Mouse (Mus musculus): Measurements from ENCODE around the gene Cdk19.
A peak's percentile ranks its signal among the peaks of the same experiment; 100 is the strongest.
"Not testable (repeated sequence)": the region's sequence is repeated elsewhere in the genome, so short reads cannot be mapped to it uniquely, and the experiment has no call there.

The Cdk19 gene

DNA sequence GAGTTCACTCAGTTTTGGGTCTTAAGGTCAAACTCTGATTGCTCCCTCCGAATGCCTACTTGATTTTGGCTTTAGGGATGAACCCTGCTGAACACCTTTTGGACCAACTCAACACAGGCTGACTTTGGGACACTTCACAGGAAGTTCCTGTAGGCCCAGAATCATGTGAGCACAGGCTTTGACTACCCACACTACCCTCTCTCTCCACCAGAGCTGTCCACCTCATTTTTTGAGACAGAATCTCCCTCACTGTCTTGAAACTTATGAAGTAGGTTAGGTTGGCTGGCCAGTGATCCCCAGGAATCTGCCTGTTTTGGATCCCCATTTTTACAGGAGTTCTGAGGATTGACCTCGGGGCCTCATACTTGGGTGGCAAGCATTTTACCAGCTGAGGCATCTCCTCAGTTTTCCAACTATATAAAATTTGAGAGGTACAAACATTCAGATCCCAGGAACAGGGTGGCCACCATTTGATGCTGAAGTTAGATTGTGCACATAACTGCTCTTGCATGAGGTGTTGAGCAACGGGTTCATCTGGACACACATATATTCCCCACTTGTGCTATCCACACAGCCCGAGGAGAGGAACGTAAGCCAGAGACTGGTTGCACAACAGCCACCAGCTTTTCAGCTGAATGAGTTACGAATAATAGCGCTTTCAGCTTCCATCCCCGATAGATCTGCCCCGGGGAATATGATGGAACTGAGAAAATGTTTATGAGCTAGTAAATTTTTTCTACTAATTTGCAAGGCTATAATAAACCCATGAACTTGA is 184.9 kb downstream of the Cdk19 start:
- DNase-seq (ENCODE audit: low read depth, low spot score), result no peak

DNA sequence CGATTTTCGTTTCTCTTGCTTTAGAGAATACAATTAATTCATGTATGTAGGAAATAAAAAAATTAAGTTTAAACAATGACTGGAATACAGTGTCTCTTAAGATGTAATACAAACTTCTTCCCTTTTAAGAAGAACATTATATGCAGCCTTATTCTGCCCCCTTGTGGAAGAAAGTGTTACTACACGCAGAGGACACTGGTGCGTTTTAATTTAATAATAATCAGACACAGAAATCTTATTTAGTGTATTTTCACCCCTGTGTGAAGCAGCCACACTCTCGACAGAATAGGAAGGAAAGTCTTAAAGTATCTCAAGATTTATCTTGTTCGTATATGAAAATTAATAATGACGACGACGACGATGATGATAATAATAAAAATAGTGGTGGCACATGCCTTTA is 185.6 kb downstream of the Cdk19 start:
- peak; percentile 72 for DNase-seq (ENCODE audit: low read depth, low spot score)

DNA sequence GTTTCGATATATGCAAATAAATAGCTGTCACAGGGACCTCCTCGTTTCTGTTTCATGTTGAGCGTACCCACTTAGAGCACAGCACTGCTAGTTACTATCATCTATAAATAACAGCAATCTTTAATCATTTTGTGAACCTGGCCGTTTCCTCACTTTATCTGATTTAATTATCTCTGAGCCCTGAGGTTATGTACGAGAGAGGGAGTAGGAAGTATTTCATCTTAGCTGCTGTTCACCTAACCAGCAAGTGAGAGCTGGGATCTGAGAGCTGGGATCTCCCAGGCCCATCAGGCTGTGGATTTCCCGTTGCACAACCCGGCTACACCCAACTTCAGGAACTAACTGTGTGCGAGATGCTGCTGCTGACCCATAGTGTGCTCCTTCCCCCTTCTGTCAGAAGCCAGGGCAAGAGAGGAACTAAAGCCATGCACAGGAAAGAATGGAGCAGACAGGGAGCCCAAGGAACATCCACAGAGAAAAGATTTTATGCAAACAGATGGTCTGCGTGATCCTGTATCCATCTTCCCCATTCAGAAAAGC is 186.3 kb downstream of the Cdk19 start:
- no peak for DNase-seq (ENCODE audit: low read depth, low spot score)

DNA sequence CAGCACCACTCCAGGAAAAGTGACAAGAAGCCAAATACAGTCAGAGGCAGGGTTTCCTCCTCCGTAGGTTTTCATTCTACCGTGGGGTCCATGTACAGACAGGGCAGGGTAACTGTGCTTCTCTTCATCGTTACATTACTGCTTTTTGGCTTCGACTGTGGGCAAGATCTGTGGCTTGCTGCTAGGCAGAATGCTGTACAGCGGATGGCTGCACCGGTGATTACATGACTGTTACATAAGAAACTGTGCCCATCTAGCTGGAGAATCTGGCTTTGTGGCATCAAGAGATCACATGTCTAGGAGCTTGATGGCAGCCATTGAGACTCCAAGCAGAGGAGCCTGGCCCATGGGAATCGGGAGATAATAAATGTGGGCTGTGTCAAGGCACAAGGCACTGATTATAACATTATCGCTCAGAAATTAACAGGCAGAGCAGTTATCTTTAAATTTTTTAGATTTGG is 187.0 kb downstream of the Cdk19 start:
- DNase-seq (ENCODE audit: low read depth, low spot score), result no peak

DNA sequence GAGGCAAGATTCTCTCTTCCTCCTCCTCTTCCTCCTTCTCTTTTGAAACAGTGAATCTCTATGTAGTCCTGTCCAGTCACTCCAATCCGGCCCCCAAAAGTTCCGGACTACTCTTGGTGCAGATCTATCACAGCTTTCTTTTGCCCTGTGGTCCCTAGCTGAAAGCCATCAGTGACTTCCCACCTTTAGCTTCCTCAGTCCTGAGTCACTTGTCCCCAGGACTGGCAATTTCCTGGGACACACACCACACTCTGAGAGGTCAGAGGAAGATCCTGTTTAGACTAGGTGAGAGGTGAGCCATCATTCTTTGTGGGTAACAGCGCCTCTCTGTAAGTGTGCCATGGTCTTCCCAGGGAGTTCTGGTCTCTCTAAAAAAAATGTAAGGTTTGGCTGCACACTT is 187.6 kb downstream of the Cdk19 start:
- no peak for DNase-seq (ENCODE audit: low read depth, low spot score)

DNA sequence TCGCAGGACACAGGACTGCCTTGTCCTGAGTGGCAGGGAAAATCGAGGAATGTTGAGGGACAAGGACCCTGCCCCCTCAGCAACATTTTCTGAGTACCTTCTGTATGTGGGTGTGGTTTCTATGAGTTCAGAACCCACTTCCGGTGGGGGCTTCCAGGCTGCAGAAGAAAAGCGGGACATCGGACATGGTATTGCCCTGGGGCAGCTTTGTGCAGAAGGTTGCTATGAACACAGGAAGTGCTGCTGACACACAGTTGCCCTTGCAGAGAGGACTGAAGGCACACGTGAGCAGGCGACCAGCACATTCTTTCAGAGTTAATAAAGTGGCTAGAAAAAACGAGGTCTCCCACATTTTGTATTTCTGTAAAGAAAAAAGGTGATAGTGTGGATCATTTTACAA is 188.2 kb downstream of the Cdk19 start:
- DNase-seq (ENCODE audit: low read depth, low spot score), result no peak

DNA sequence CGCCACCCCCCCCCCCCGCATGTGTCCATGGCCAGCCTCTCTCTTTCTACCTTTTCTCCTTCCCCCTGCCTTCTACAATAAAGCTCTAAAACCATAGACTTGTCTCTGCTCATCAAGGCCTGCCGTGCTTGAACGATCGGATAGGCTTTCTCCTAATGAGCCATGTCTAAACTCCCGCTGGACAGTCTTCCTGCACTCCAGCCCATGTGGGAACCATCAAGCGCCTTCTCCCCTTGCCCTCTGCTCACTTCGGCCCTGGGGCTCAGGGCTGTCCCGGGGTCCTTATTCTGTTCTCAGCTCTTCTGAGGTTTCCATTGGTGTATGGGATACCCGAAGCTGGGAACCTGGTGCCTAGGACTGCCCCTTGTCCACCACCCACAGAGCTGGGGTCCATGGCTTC is 189.3 kb downstream of the Cdk19 start:
- no peak for DNase-seq (ENCODE audit: low read depth, low spot score)

DNA sequence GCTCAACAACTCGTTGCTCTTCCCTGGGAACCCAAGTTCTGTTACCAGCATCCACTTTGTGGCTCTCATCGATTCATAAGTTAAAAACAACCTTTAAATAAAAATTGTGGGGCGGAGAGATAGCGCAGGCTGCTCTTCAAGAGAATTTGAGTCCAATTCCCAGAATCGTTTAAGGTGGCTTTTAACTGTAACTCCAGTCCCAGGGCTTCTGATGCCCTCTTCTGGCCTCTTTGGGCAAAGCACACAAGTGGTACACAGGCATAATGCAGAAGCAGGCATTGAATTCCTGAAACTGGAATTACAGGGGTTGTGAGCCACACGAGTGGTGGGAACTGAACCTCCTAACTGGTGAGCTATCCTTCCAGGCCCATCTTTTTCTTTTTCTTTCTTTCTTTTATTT is 190.3 kb downstream of the Cdk19 start:
- DNase-seq (ENCODE audit: low read depth, low spot score), result peak; percentile 57

DNA sequence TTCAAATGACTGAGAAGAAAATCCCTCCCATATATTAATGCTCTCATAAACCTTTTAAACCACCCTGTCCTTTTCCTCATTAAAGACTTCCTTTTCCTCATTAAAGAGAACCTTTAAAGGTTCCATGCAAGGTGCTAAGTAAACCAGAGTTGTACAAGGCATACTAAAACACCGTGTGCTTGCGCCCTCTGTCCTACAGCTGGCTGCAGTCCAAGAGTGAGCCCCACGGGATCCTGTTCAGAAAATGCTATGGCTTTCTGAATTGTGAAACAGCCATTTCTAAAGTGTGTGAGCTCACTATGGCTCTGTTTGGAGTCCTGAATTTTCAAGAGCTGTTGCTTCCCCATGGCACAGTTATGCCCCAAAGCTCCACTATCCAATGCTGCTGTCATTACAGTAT is 191.3 kb downstream of the Cdk19 start:
- DNase-seq (ENCODE audit: low read depth, low spot score), result no peak

DNA sequence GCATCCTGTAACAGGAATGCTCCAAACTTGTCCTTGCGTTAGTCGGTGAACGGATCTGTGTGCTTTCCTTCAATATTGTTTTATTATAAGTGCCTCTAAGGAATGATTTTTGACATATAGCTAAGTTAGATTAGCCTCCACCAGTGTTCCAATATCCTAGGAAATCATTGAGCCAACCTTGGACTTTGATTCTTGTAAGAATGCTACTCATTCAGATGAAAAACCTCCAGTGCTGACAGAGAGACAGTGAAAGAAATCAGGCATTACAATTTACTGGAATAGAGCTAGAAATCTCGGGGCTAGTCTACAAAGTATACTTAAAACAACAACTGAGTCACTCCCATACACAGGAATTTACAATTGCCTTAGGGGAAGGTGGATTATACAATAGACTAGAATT is 193.2 kb downstream of the Cdk19 start:
- not testable (repeated sequence) for DNase-seq (ENCODE audit: low read depth, low spot score)

Data from mesoderm, embryonic 11.5 days (tissue).